Mouse (Mus musculus) embryonic fibroblast, embryonic 13.5 days (primary cell): ENCODE data around the gene Zfp597. TPM values are rescaled to one million over a fixed set of nuclear protein-coding genes. Genes with fewer than 3 reads are reported as not detected.
"Not testable (repeated sequence)": the region's sequence is repeated elsewhere in the genome, so short reads cannot be mapped to it uniquely, and the experiment has no call there.

Experiments
- H3K27ac ChIP-seq: 2 replicates; pipeline ENCODE4 v1.5.1; 2012; ENCODE audit warnings: low read length, control low read depth, inconsistent platforms; ENCODE audit not compliant: insufficient read depth
- H3K4me1 ChIP-seq: 2 replicates; pipeline ENCODE4 v1.6.1; 2011; ENCODE audit warnings: low read length; ENCODE audit not compliant: control insufficient read depth, insufficient read depth
- H3K4me3 ChIP-seq: 2 replicates; pipeline ENCODE4 v1.5.1; 2011; ENCODE audit warnings: mild to moderate bottlenecking, control low read depth, low read length; ENCODE audit not compliant: insufficient read depth
- CTCF ChIP-seq: IDR thresholded peaks from 2 replicates; pipeline ENCODE4 v1.5.1; 2011; ENCODE audit warnings: mild to moderate bottlenecking, control low read depth, low read length, moderate library complexity, borderline replicate concordance; ENCODE audit not compliant: insufficient read depth
- POLR2A ChIP-seq: IDR thresholded peaks from 2 replicates; pipeline ENCODE4 v1.6.1; 2011; ENCODE audit warnings: low read depth, mild to moderate bottlenecking, control low read depth, low read length, moderate library complexity
- polyA plus RNA-seq: library from polyadenylated mRNA; stranded (reverse); fragments of >200 nt; gene quantifications from 2 replicates; pipeline ENCODE4 v1.2.4, GENCODE M21; 2011; ENCODE audit warnings: low read depth; ENCODE audit not compliant: missing spikeins, insufficient read length

The Zfp597 gene
- polyA plus RNA-seq, 1 experiment = 9.8 TPM

GRCm38 (mm10) chr16:3842989-3843388 is 41.4 kb downstream of the Zfp597 start:
- H3K27ac ChIP-seq = no peak overlapping the region
- no peaks in the 10 kb centered on the region for H3K4me1 ChIP-seq
- no peak overlapping the region for H3K4me3 ChIP-seq
- TF ChIP-seq CTCF = no peak
- no peak for TF ChIP-seq POLR2A

GRCm38 (mm10) chr16:3839157-3839885 is 45.0 kb downstream of the Zfp597 start:
- no peaks in the 10 kb centered on the region for H3K4me1 ChIP-seq
- TF ChIP-seq POLR2A (no peak), CTCF (no peak)
- no peak overlapping the region for H3K4me3 ChIP-seq
- H3K27ac ChIP-seq = no peak overlapping the region

GRCm38 (mm10) chr16:3835461-3835860 is 48.9 kb downstream of the Zfp597 start:
- no peak for TF ChIP-seq CTCF
- no peak overlapping the region for H3K4me3 ChIP-seq
- H3K27ac ChIP-seq = no peak overlapping the region
- H3K4me1 ChIP-seq = no peaks in the 10 kb centered on the region

- Histone ChIP-seq H3K4me3 (no peak within 1 kb of the TSS), H3K27ac (no peak within 1 kb of the TSS), H3K4me1 (no peaks in the 10 kb centered on the region)
- TF ChIP-seq CTCF (no peak), POLR2A (no peak)
Observed at GRCm38 (mm10) chr16:3830588-3831109, 53.7 kb downstream of the Zfp597 start, which contains the start of gene Olfr15. Gene Olfr15, plus strand, starts transcription at chr16:3830878.

- TF ChIP-seq CTCF (no peak), POLR2A (no peak)
- no peak overlapping the region for H3K27ac ChIP-seq
- H3K4me1 ChIP-seq = no peaks in the 10 kb centered on the region
- H3K4me3 ChIP-seq = no peak overlapping the region
Observed at GRCm38 (mm10) chr16:3829727-3830126, 54.6 kb downstream of the Zfp597 start.

GRCm38 (mm10) chr16:3828021-3828420 is 56.3 kb downstream of the Zfp597 start:
- Histone ChIP-seq H3K27ac (no peak overlapping the region), H3K4me1 (no peaks in the 10 kb centered on the region), H3K4me3 (no peak overlapping the region)
- no peak for TF ChIP-seq POLR2A
- no peak for TF ChIP-seq CTCF

GRCm38 (mm10) chr16:3820202-3820601 is 64.2 kb downstream of the Zfp597 start:
- no peak overlapping the region for H3K27ac ChIP-seq
- H3K4me3 ChIP-seq = no peak overlapping the region
- no peaks in the 10 kb centered on the region for H3K4me1 ChIP-seq
- TF ChIP-seq CTCF (no peak), POLR2A (no peak)

- H3K4me1 ChIP-seq, H3K4me3 ChIP-seq, H3K27ac ChIP-seq: not testable (repeated sequence)
Observed at GRCm38 (mm10) chr16:3814667-3815066, 69.7 kb downstream of the Zfp597 start.

Other genes with a start within 250 kb of the Zfp597 start
- not detected in 2 replicates for gene Mefv, start 166.5 kb downstream of the Zfp597 start, polyA plus RNA-seq
- 14.4 and 16.9 TPM in 2 replicates for gene Zfp263, start 140.5 kb downstream of the Zfp597 start, polyA plus RNA-seq
- gene Olfr15, start 53.7 kb downstream of the Zfp597 start, polyA plus RNA-seq = not detected in 2 replicates
- gene Zfp174, start 37.3 kb downstream of the Zfp597 start, polyA plus RNA-seq = 1.5 and 1.8 TPM in 2 replicates
- gene Naa60, start 12.2 kb downstream of the Zfp597 start, polyA plus RNA-seq = 47.7 and 62.9 TPM in 2 replicates
- not detected in 2 replicates for gene Gm20695, start 87 bp upstream of the Zfp597 start, polyA plus RNA-seq
- 1.6 and 2.0 TPM in 2 replicates for gene 1700037C18Rik, start 24.1 kb upstream of the Zfp597 start, polyA plus RNA-seq
- gene Cluap1, start 24.2 kb upstream of the Zfp597 start, polyA plus RNA-seq = 12.4 and 14.8 TPM in 2 replicates
- 0.84 and 1.9 TPM in 2 replicates for gene Nlrc3, start 92.1 kb upstream of the Zfp597 start, polyA plus RNA-seq
- 34.3 and 35.1 TPM in 2 replicates for gene Slx4, start 119.2 kb upstream of the Zfp597 start, polyA plus RNA-seq
- not detected in 2 replicates for gene Dnase1, start 152.4 kb upstream of the Zfp597 start, polyA plus RNA-seq
- gene Trap1, start 193.3 kb upstream of the Zfp597 start, polyA plus RNA-seq = 60.5 and 67.1 TPM in 2 replicates